Mouse (Mus musculus): Measurements from ENCODE around the gene Gm17482. TPM values are rescaled to one million over a fixed set of nuclear protein-coding genes. Genes with fewer than 3 reads are reported as not detected.

Gm17482 gene
- polyA plus RNA-seq, 1 experiment from 2014 or later: not detected

- Histone ChIP-seq H3K4me2 (replicated peaks; ENCODE audit: low read depth) (no peak overlapping the region), H3K9me3 (ENCODE audit: control insufficient read depth) (no peaks in the 10 kb centered on the region), H3K27me3 (replicated peaks; ENCODE audit: control insufficient read depth, insufficient read depth, low read length) (no peaks in the 10 kb centered on the region), H3K36me3 (ENCODE audit: control insufficient read depth, insufficient read depth) (no peaks in the 10 kb centered on the region), H3K4me1 (replicated peaks; ENCODE audit: control insufficient read depth, insufficient read depth, low read length) (no peaks in the 10 kb centered on the region), H3K4me3 (ENCODE audit: low read depth, low read length) (no peak overlapping the region), H3K27ac (ENCODE audit: low read depth, low read length) (no peak overlapping the region), H3K9ac (ENCODE audit: low read depth, low read length) (no peak overlapping the region)
- TF ChIP-seq CTCF (IDR thresholded peaks at IDR 0.05; ENCODE audit: low read depth): no peak
- WGBS: 93% methylated on average over 6 of the region's 6 CpGs
- ATAC-seq: no peak
These were observed 64.7 kb downstream of the Gm17482 start for GRCm38 (mm10) chr6:115291823-115292222.

GRCm38 (mm10) chr6:115292621-115293020, 65.5 kb downstream of the Gm17482 start:
- Histone ChIP-seq H3K4me3 (ENCODE audit: low read depth, low read length) (no peak overlapping the region), H3K9me3 (ENCODE audit: control insufficient read depth) (no peaks in the 10 kb centered on the region), H3K9ac (ENCODE audit: low read depth, low read length) (no peak overlapping the region), H3K36me3 (ENCODE audit: control insufficient read depth, insufficient read depth) (no peaks in the 10 kb centered on the region), H3K4me2 (replicated peaks; ENCODE audit: low read depth) (no peak overlapping the region), H3K27ac (ENCODE audit: low read depth, low read length) (no peak overlapping the region), H3K4me1 (replicated peaks; ENCODE audit: control insufficient read depth, insufficient read depth, low read length) (no peaks in the 10 kb centered on the region), H3K27me3 (replicated peaks; ENCODE audit: control insufficient read depth, insufficient read depth, low read length) (no peaks in the 10 kb centered on the region)
- WGBS: 54% methylated on average over 6 of the region's 6 CpGs
- no peak for ATAC-seq
- TF ChIP-seq CTCF (IDR thresholded peaks at IDR 0.05; ENCODE audit: low read depth): no peak

GRCm38 (mm10) chr6:115293877-115294276, 66.7 kb downstream of the Gm17482 start:
- Histone ChIP-seq H3K9ac (ENCODE audit: low read depth, low read length) (no peak overlapping the region), H3K4me3 (ENCODE audit: low read depth, low read length) (no peak overlapping the region), H3K27me3 (replicated peaks; ENCODE audit: control insufficient read depth, insufficient read depth, low read length) (no peaks in the 10 kb centered on the region), H3K27ac (ENCODE audit: low read depth, low read length) (no peak overlapping the region), H3K9me3 (ENCODE audit: control insufficient read depth) (no peaks in the 10 kb centered on the region), H3K36me3 (ENCODE audit: control insufficient read depth, insufficient read depth) (no peaks in the 10 kb centered on the region), H3K4me2 (replicated peaks; ENCODE audit: low read depth) (no peak overlapping the region), H3K4me1 (replicated peaks; ENCODE audit: control insufficient read depth, insufficient read depth, low read length) (no peaks in the 10 kb centered on the region)
- ATAC-seq: no peak
- 92% methylated on average over 2 of the region's 2 CpGs for WGBS
- no peak for TF ChIP-seq CTCF (IDR thresholded peaks at IDR 0.05; ENCODE audit: low read depth)

- no peak for TF ChIP-seq CTCF (IDR thresholded peaks at IDR 0.05; ENCODE audit: low read depth)
- no peaks in the 10 kb centered on the region for H3K9me3 ChIP-seq (ENCODE audit: control insufficient read depth)
- 67% methylated on average over 2 of the region's 2 CpGs for WGBS
- H3K27me3 ChIP-seq (replicated peaks; ENCODE audit: control insufficient read depth, insufficient read depth, low read length): no peaks in the 10 kb centered on the region
- H3K4me1 ChIP-seq (replicated peaks; ENCODE audit: control insufficient read depth, insufficient read depth, low read length): no peaks in the 10 kb centered on the region
- H3K36me3 ChIP-seq (ENCODE audit: control insufficient read depth, insufficient read depth): no peaks in the 10 kb centered on the region
- H3K27ac ChIP-seq (ENCODE audit: low read depth, low read length): no peak overlapping the region
- no peak for ATAC-seq
- no peak overlapping the region for H3K4me2 ChIP-seq (replicated peaks; ENCODE audit: low read depth)
- no peak overlapping the region for H3K4me3 ChIP-seq (ENCODE audit: low read depth, low read length)
- no peak overlapping the region for H3K9ac ChIP-seq (ENCODE audit: low read depth, low read length)
These were observed 80.0 kb downstream of the Gm17482 start for GRCm38 (mm10) chr6:115307134-115307533.

Other genes starting within 250 kb of the Gm17482 start
- gene Tamm41, start 189.5 kb upstream of the Gm17482 start, polyA plus RNA-seq (2015; fragmentation: Nextera tagmentation; extraction: Ambion mirVana): 42.6 and 43.8 TPM in 2 replicates
- gene Syn2, start 92.4 kb upstream of the Gm17482 start, polyA plus RNA-seq (2015; fragmentation: Nextera tagmentation; extraction: Ambion mirVana): 4.7 and 4.9 TPM in 2 replicates
- gene Timp4, start 24.9 kb downstream of the Gm17482 start, polyA plus RNA-seq (2015; fragmentation: Nextera tagmentation; extraction: Ambion mirVana): 0.12 and 0.17 TPM in 2 replicates
- gene Pparg, start 133.6 kb downstream of the Gm17482 start, polyA plus RNA-seq (2015; fragmentation: Nextera tagmentation; extraction: Ambion mirVana): 17.8 and 20.5 TPM in 2 replicates

All from intestine, postnatal 0 days (tissue).